In the genomic region with DNA sequence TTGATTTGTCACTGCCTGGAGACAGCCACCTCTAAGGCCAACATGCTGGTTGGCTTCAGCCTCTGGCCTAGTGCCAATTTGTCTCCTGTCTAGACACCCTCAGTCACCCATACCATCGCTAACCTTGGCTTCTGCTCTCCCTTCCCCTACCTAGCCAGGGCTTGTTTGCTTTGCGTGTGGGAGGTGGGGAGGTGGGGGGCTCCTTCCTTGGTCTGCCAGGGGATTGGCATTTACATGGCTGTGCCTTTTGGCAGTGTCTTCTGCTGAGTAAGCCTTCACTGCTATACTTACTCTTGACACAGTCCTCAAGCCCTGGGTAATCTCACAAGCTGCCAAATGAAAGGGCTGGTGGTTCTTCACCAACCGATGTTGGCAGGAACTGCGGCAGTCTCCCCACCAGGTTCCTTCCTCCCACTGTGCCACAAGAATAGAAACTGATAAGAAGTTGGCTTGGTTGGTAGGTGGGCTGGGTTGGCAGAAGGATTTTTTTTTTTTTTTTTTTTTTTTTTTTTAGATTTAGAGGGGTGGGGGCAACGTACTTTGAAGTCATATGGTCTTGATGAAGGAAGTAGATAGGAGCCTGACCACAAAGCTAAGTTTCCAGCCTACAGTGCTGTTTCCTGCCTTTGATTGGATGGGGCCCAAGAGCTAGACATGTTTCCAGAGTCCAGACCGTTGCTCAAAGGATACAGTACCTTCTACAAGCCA, we compare ENCODE assay signal across 9 mouse cellular contexts. TPM values are rescaled to one million over a fixed set of nuclear protein-coding genes. Genes with fewer than 3 reads are reported as not detected.
DNase-seq lines count a peak whose midpoint lies in the region; ATAC-seq lines count a peak whose summit lies in the region.
"Had no signal": no experiment of that assay in that cellular context is flagged by ENCODE, and none has a peak within 500 bp of the region (broad histone marks: within the 10 kb centered on the region; RNA-seq: fewer than 3 reads in every experiment).

No protein-coding gene starts in this region.

- DNase-seq in hindbrain, embryonic 10.5 days (ENCODE audit: low spot score), result no peak
- DNase-seq in adrenal gland, adult 2 months, result peak; percentile 50
- peak; percentile 72 for DNase-seq in heart, postnatal 4 days
- DNase-seq in left cerebral cortex, postnatal 14 days (ENCODE audit: low spot score in 2 of 2), result peak; percentile 65 to 85
- DNase-seq in naive thymus-derived CD4-positive, alpha-beta T cell, adult 2 months (ENCODE audit: low read depth), result peak; percentile 83

- no peaks in the 10 kb centered on the region for H3K9me3 ChIP-seq in hindbrain, embryonic 15.5 days
- H3K9me3 ChIP-seq in hindbrain, embryonic 10.5 days, result no peaks in the 10 kb centered on the region
- H3K9me3 ChIP-seq in forebrain, embryonic 12.5 days, result no peaks in the 10 kb centered on the region

- H3K4me1 ChIP-seq in hindbrain, embryonic 15.5 days (replicated peaks), result peaks cover 12% of the 10 kb centered on the region
- H3K4me1 ChIP-seq in hindbrain, embryonic 10.5 days (replicated peaks), result peaks cover 16% of the 10 kb centered on the region
- peaks cover 4% of the 10 kb centered on the region; the same call in 1 of the 2 replicates for H3K4me1 ChIP-seq in forebrain, embryonic 12.5 days

- 65% methylated on average over 6 of the region's 6 CpGs for WGBS in hindbrain, embryonic 15.5 days
- WGBS in hindbrain, embryonic 10.5 days, result 89% methylated on average over 6 of the region's 6 CpGs
- 89% methylated on average over 6 of the region's 6 CpGs for WGBS in forebrain, embryonic 12.5 days

- no peak overlapping the region for H3K27ac ChIP-seq in hindbrain, embryonic 15.5 days (replicated peaks)
- no peak overlapping the region for H3K27ac ChIP-seq in hindbrain, embryonic 10.5 days
- H3K27ac ChIP-seq in forebrain, embryonic 12.5 days, result no peak overlapping the region
- H3K27ac ChIP-seq: macrophage had no signal

- H3K4me3 ChIP-seq in hindbrain, embryonic 15.5 days, result no peak overlapping the region
- H3K4me3 ChIP-seq in hindbrain, embryonic 10.5 days, result no peak overlapping the region
- no peak overlapping the region for H3K4me3 ChIP-seq in forebrain, embryonic 12.5 days (replicated peaks)

- H3K9ac ChIP-seq in hindbrain, embryonic 15.5 days, result no peak overlapping the region
- no peak overlapping the region for H3K9ac ChIP-seq in forebrain, embryonic 12.5 days

- H3K27me3 ChIP-seq in hindbrain, embryonic 15.5 days, result no peaks in the 10 kb centered on the region
- H3K27me3 ChIP-seq in hindbrain, embryonic 10.5 days (ENCODE audit: insufficient read depth, poor library complexity, severe bottlenecking), result no peaks in the 10 kb centered on the region
- H3K27me3 ChIP-seq in forebrain, embryonic 12.5 days, result no peaks in the 10 kb centered on the region

- intact Hi-C loops in left cerebral cortex, postnatal 14 days (cut with DNase I), result no loop called here

- peak; percentile 72 for ATAC-seq in hindbrain, embryonic 15.5 days (ENCODE audit: low FRiP score, low read depth)
- ATAC-seq in erythroblast, adult 5-6 weeks (replicated peaks; ENCODE audit: low FRiP score, poor library complexity, severe bottlenecking), result peak; percentile 56
- ATAC-seq in forebrain, embryonic 12.5 days (ENCODE audit: low FRiP score), result no peak

- H3K4me2 ChIP-seq in hindbrain, embryonic 15.5 days, result no peak overlapping the region
- no peak overlapping the region for H3K4me2 ChIP-seq in forebrain, embryonic 12.5 days

- no peaks in the 10 kb centered on the region for H3K36me3 ChIP-seq in hindbrain, embryonic 15.5 days
- H3K36me3 ChIP-seq in hindbrain, embryonic 10.5 days, result peaks cover 14% of the 10 kb centered on the region; the same call in 1 of the 2 replicates
- no peaks in the 10 kb centered on the region for H3K36me3 ChIP-seq in forebrain, embryonic 12.5 days (replicated peaks)

RNA-seq across cellular contexts. Expression of a gene that starts 19.3 kb away (rescaled TPM):
- 26.8 and 30.3 TPM in 2 replicates for polyA plus RNA-seq in hindbrain, embryonic 15.5 days (2015; fragmentation: Nextera tagmentation; extraction: Ambion mirVana)
- polyA plus RNA-seq in hindbrain, embryonic 10.5 days (2016; fragmentation: Nextera tagmentation; extraction: Ambion mirVana), result 27.0 and 27.1 TPM in 2 replicates
- 10 to 100 TPM; 14.2 to 29.5 TPM for total RNA-seq in adrenal gland, adult 2 months (2021)
- 19.4 and 20.2 TPM in 2 replicates for polyA plus RNA-seq in adrenal gland, adult 2 months (2012; rRNA removed)
- total RNA-seq in erythroblast, adult 5-6 weeks (2015; ENCODE audit: low replicate concordance), result 60.1 and 66.5 TPM in 2 replicates
- total RNA-seq in erythroblast, adult 5-6 weeks (2017; ENCODE audit: low replicate concordance), result 66.0 and 95.1 TPM in 2 replicates
- total RNA-seq in heart, postnatal 4 days (2021), result 10 to 100 TPM; 36.7 to 38.2 TPM
- 10 to 100 TPM; 84.6 to 88.4 TPM for total RNA-seq in left cerebral cortex, postnatal 14 days (2021)
- polyA plus RNA-seq in forebrain, embryonic 12.5 days (2016; fragmentation: Nextera tagmentation; extraction: Ambion mirVana), result 26.2 and 27.2 TPM in 2 replicates

RNA-seq across cellular contexts. Expression of a gene that starts 36.7 kb away (rescaled TPM):
- 7.1 and 8.6 TPM in 2 replicates for polyA plus RNA-seq in hindbrain, embryonic 15.5 days (2015; fragmentation: Nextera tagmentation; extraction: Ambion mirVana)
- polyA plus RNA-seq in hindbrain, embryonic 10.5 days (2016; fragmentation: Nextera tagmentation; extraction: Ambion mirVana), result 11.3 and 12.4 TPM in 2 replicates
- 10 to 100 TPM in 1 of 2 experiments, 1 to 10 TPM in 1; 6.7 to 11.5 TPM for total RNA-seq in adrenal gland, adult 2 months (2021)
- 20.4 and 22.0 TPM in 2 replicates for polyA plus RNA-seq in adrenal gland, adult 2 months (2012; rRNA removed)
- total RNA-seq in erythroblast, adult 5-6 weeks (2015; ENCODE audit: low replicate concordance), result 0.58 and 3.3 TPM in 2 replicates
- 0.68 and 0.98 TPM in 2 replicates for total RNA-seq in erythroblast, adult 5-6 weeks (2017; ENCODE audit: low replicate concordance)
- total RNA-seq in heart, postnatal 4 days (2021), result 1 to 10 TPM; 6.6 to 6.9 TPM
- 10 to 100 TPM; 15.6 to 16.9 TPM for total RNA-seq in left cerebral cortex, postnatal 14 days (2021)
- polyA plus RNA-seq in forebrain, embryonic 12.5 days (2016; fragmentation: Nextera tagmentation; extraction: Ambion mirVana), result 13.2 and 14.4 TPM in 2 replicates

RNA-seq across cellular contexts. Expression of a gene that starts 58.6 kb away (rescaled TPM):
- 10.8 and 12.4 TPM in 2 replicates for polyA plus RNA-seq in hindbrain, embryonic 15.5 days (2015; fragmentation: Nextera tagmentation; extraction: Ambion mirVana)
- polyA plus RNA-seq in hindbrain, embryonic 10.5 days (2016; fragmentation: Nextera tagmentation; extraction: Ambion mirVana), result 22.2 and 25.2 TPM in 2 replicates
- total RNA-seq in adrenal gland, adult 2 months (2021), result 10 to 100 TPM; 35.5 to 41.7 TPM
- polyA plus RNA-seq in adrenal gland, adult 2 months (2012; rRNA removed), result 15.1 and 19.3 TPM in 2 replicates
- 13.1 and 31.6 TPM in 2 replicates for total RNA-seq in erythroblast, adult 5-6 weeks (2015; ENCODE audit: low replicate concordance)
- total RNA-seq in erythroblast, adult 5-6 weeks (2017; ENCODE audit: low replicate concordance), result 9.5 and 13.1 TPM in 2 replicates
- total RNA-seq in heart, postnatal 4 days (2021), result 10 to 100 TPM; 46.5 to 49.7 TPM
- 10 to 100 TPM; 31.7 to 32.6 TPM for total RNA-seq in left cerebral cortex, postnatal 14 days (2021)
- polyA plus RNA-seq in forebrain, embryonic 12.5 days (2016; fragmentation: Nextera tagmentation; extraction: Ambion mirVana), result 18.8 and 20.7 TPM in 2 replicates
